Mouse (Mus musculus): ENCODE data around the gene Mrrf. TPM values are rescaled to one million over a fixed set of nuclear protein-coding genes. Genes with fewer than 3 reads are reported as not detected.

Gene Mrrf
- total and polyA plus RNA-seq, 3 experiments, result 36.2 to 71.7 (median 46.8) TPM

- Histone ChIP-seq H3K27me3 (ENCODE audit: control insufficient read depth, insufficient read depth, low read length) (no peaks in the 10 kb centered on the region), H3K9ac (ENCODE audit: low read depth, low read length) (peak within 1 kb of the TSS; percentile 67), H3K79me2 (replicated peaks; ENCODE audit: control insufficient read depth, insufficient read depth, low read length) (no peaks in the 10 kb centered on the region), H3K36me3 (ENCODE audit: control insufficient read depth, insufficient read depth, low read length) (no peaks in the 10 kb centered on the region), H3K4me3 (peak within 1 kb of the TSS; percentile 57), H3K27ac (peak within 1 kb of the TSS; percentile 68), H3K4me1 (ENCODE audit: control insufficient read depth, insufficient read depth, low read length) (peaks cover 13% of the 10 kb centered on the region)
- under 1% methylated on average over 18 of the region's 18 CpGs for WGBS
- peak; percentile 76 to 79 for DNase-seq
- intact Hi-C loops (cut with DNase I), result no loop called here
- 0 out of 2 replicates have a peak, but pooled peaks have one; percentile 15 for TF ChIP-seq EP300 (IDR thresholded peaks at IDR 0.05; ENCODE audit: insufficient read depth, low read depth, low read length)
- peak; percentile 75 for TF ChIP-seq POLR2A (IDR thresholded peaks at IDR 0.05; ENCODE audit: insufficient read depth, low read depth, low read length)
- 0 out of 2 replicates have a peak, but pooled peaks have one; percentile 17 for TF ChIP-seq CTCF (IDR thresholded peaks at IDR 0.05)
These were observed 94.2 kb downstream of the Mrrf start, which contains the start of gene Ptgs1 for GRCm38 (mm10) chr2:36230366-36230765. Gene Ptgs1 (plus strand): TSS chr2:36230426.

GRCm38 (mm10) chr2:36230967-36231366 is 94.8 kb downstream of the Mrrf start:
- DNase-seq, result peak in 1 of 2 experiments; percentile 34

GRCm38 (mm10) chr2:36234526-36235368 is 98.6 kb downstream of the Mrrf start:
- Histone ChIP-seq H3K9ac (ENCODE audit: low read depth, low read length) (no peak overlapping the region), H3K79me2 (replicated peaks; ENCODE audit: control insufficient read depth, insufficient read depth, low read length) (no peaks in the 10 kb centered on the region), H3K27me3 (ENCODE audit: control insufficient read depth, insufficient read depth, low read length) (no peaks in the 10 kb centered on the region), H3K36me3 (ENCODE audit: control insufficient read depth, insufficient read depth, low read length) (no peaks in the 10 kb centered on the region), H3K4me3 (no peak overlapping the region), H3K4me1 (ENCODE audit: control insufficient read depth, insufficient read depth, low read length) (peaks cover 13% of the 10 kb centered on the region), H3K27ac (no peak overlapping the region; the same call in 1 of the 2 replicates)
- TF ChIP-seq POLR2A (IDR thresholded peaks at IDR 0.05; ENCODE audit: insufficient read depth, low read depth, low read length) (no peak), CTCF (IDR thresholded peaks at IDR 0.05) (peak; percentile 16; the same call in 1 of the 2 replicates)
- intact Hi-C loops (cut with DNase I), result loop anchor here (5.0 kb wide), 1 partner anchor 43 kb away; no protein-coding TSS in a partner anchor
- DNase-seq, result peak in 1 of 2 experiments; percentile 35
- WGBS, result 54% methylated on average over 7 of the region's 7 CpGs

More at GRCm38 (mm10) chr2:36230967-36231366, 94.8 kb downstream of the Mrrf start:
- TF ChIP-seq POLR2A (IDR thresholded peaks at IDR 0.05; ENCODE audit: insufficient read depth, low read depth, low read length) (no peak), EP300 (IDR thresholded peaks at IDR 0.05; ENCODE audit: insufficient read depth, low read depth, low read length) (no peak), CTCF (IDR thresholded peaks at IDR 0.05) (no peak)
- H3K4me1 ChIP-seq (ENCODE audit: control insufficient read depth, insufficient read depth, low read length), result peaks cover 13% of the 10 kb centered on the region
- H3K36me3 ChIP-seq (ENCODE audit: control insufficient read depth, insufficient read depth, low read length), result no peaks in the 10 kb centered on the region
- WGBS, result 15% methylated on average over 10 of the region's 10 CpGs
- peak overlapping the region; percentile 57 for H3K4me3 ChIP-seq
- H3K9ac ChIP-seq (ENCODE audit: low read depth, low read length), result peak overlapping the region; percentile 67
- peak overlapping the region; percentile 68 for H3K27ac ChIP-seq
- no peaks in the 10 kb centered on the region for H3K79me2 ChIP-seq (replicated peaks; ENCODE audit: control insufficient read depth, insufficient read depth, low read length)
- no peaks in the 10 kb centered on the region for H3K27me3 ChIP-seq (ENCODE audit: control insufficient read depth, insufficient read depth, low read length)
- intact Hi-C loops (cut with DNase I), result no loop called here

GRCm38 (mm10) chr2:36235917-36236316 is 99.7 kb downstream of the Mrrf start:
- no peak overlapping the region for H3K4me3 ChIP-seq
- no peak overlapping the region for H3K9ac ChIP-seq (ENCODE audit: low read depth, low read length)
- TF ChIP-seq EP300 (IDR thresholded peaks at IDR 0.05; ENCODE audit: insufficient read depth, low read depth, low read length), result no peak
- no peak for TF ChIP-seq POLR2A (IDR thresholded peaks at IDR 0.05; ENCODE audit: insufficient read depth, low read depth, low read length)
- TF ChIP-seq CTCF (IDR thresholded peaks at IDR 0.05), result no peak
- H3K27ac ChIP-seq, result peak overlapping the region; percentile 9; the same call in 1 of the 2 replicates
- no peaks in the 10 kb centered on the region for H3K27me3 ChIP-seq (ENCODE audit: control insufficient read depth, insufficient read depth, low read length)
- peaks cover 9% of the 10 kb centered on the region for H3K4me1 ChIP-seq (ENCODE audit: control insufficient read depth, insufficient read depth, low read length)
- H3K79me2 ChIP-seq (replicated peaks; ENCODE audit: control insufficient read depth, insufficient read depth, low read length), result no peaks in the 10 kb centered on the region
- no peaks in the 10 kb centered on the region for H3K36me3 ChIP-seq (ENCODE audit: control insufficient read depth, insufficient read depth, low read length)
- 15% methylated on average over 4 of the region's 4 CpGs for WGBS
- intact Hi-C loops (cut with DNase I), result loop anchor here (5.0 kb wide), 1 partner anchor 41 kb away; no protein-coding TSS in a partner anchor
- DNase-seq, result peak in 1 of 2 experiments; percentile 75

GRCm38 (mm10) chr2:36236889-36237288 is 100.7 kb downstream of the Mrrf start:
- Histone ChIP-seq H3K27ac (no peak overlapping the region), H3K9ac (ENCODE audit: low read depth, low read length) (no peak overlapping the region), H3K4me1 (ENCODE audit: control insufficient read depth, insufficient read depth, low read length) (peaks cover 5% of the 10 kb centered on the region), H3K27me3 (ENCODE audit: control insufficient read depth, insufficient read depth, low read length) (no peaks in the 10 kb centered on the region), H3K4me3 (no peak overlapping the region), H3K36me3 (ENCODE audit: control insufficient read depth, insufficient read depth, low read length) (no peaks in the 10 kb centered on the region), H3K79me2 (replicated peaks; ENCODE audit: control insufficient read depth, insufficient read depth, low read length) (no peaks in the 10 kb centered on the region)
- TF ChIP-seq EP300 (IDR thresholded peaks at IDR 0.05; ENCODE audit: insufficient read depth, low read depth, low read length), result no peak
- TF ChIP-seq CTCF (IDR thresholded peaks at IDR 0.05), result no peak
- TF ChIP-seq POLR2A (IDR thresholded peaks at IDR 0.05; ENCODE audit: insufficient read depth, low read depth, low read length), result no peak
- DNase-seq, result no peak
- 59% methylated on average over 5 of the region's 5 CpGs for WGBS
- intact Hi-C loops (cut with DNase I), result loop anchor here (5.0 kb wide), 1 partner anchor 40 kb away; no protein-coding TSS in a partner anchor
